Mouse (Mus musculus) CD4-positive, CD25-positive, alpha-beta regulatory T cell, adult 2 months (primary cell): Measurements from ENCODE around the gene Fap.

ENCODE experiments used
- DNase-seq: peaks from one replicate; pipeline ENCODE4 v3.0.0-alpha.2; 2012; ENCODE audit warnings: low read depth, low spot score

Gene Fap

GRCm38 (mm10) chr2:62460231-62460710 is 113.6 kb downstream of the Fap start:
- DNase-seq = peak; percentile 19

DNA sequence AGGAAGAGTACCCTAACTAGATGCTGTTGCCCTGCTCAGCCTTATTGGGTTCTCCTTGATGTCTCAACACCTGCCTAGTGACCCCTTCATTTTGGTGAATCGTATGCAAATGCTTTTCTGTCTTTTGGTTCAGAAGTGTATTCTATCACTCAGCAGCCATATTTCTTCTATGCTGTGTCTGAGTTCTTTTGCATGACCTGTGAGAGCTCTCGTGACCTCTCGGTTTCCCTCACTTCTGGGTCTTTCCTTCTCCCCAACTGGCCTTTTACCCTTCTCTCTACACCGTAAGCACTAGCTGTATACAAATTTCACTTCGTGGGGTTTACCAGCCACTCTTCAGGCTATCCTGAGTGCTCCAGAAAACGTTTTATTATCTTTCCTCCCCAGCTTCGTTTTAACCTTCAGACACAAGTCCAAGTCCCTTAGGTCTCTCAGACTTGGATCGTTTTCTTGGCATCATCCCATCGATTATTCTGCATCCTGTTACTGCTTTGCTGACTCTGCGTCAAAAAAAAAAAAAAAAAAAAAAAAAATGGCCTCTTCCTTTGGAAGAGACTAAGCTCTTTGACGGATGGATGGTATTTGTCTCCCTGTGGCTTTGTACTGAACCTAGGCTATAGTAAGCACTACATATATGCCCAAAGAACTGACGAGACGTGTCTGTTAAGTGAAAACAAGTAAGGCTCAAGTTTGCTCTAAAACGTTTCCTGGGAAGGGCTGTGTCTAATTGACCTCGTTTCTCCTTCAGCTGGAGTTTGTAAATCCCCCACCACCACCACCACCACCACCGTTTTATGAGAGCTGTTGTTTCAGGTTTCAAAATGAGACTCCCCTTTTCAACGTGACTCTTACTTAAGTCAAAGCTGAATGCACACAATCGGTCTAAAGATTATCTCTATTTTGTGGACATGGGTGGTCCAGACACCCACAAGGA is 114.4 kb downstream of the Fap start:
- no peak for DNase-seq

DNA sequence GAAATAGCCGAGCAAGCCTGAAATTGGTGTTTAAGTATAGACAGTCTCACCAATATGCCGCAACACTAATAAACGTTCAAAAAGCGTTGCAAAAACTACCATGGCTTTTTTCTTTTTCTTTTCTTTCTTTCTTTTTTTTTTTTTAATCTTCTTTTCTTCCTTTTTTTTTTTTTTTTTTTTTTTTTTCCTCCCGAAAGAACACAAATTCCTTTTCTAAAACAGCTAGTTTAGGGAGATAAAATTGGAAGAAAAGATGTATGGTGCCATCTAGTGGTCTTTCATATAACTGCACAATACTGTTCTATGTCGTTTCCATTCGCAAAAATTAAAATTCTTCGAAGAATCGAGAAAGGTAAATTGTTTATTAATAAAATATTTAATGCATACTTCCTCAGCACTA is 115.8 kb downstream of the Fap start:
- peak; percentile 61 for DNase-seq

GRCm38 (mm10) chr2:62454991-62455390 is 118.9 kb downstream of the Fap start:
- no peak for DNase-seq

- no peak for DNase-seq
Observed at GRCm38 (mm10) chr2:62454033-62454432, 119.8 kb downstream of the Fap start.
